Mouse (Mus musculus) ovary, adult 2 months (tissue): Measurements from ENCODE around the gene Scn9a. TPM values are rescaled to one million over a fixed set of nuclear protein-coding genes. Genes with fewer than 3 reads are reported as not detected.

ENCODE experiments used
- polyA plus RNA-seq: library from polyadenylated mRNA; depleted of rRNA; stranded (reverse); fragments of >200 nt; gene quantifications from 2 replicates; pipeline ENCODE4 v1.2.3, GENCODE M21; 2012; rRNA removed

Scn9a gene
- polyA plus RNA-seq: 0.02 TPM in 1 of 2 replicates, not detected in the other

GRCm38 (mm10) chr2:66634580-66635359 lies at the start of gene Scn9a:
TSS of gene Scn9a (minus strand) at chr2:66634962.

GRCm38 (mm10) chr2:66440711-66441110 lies 194.1 kb downstream of the Scn9a start, which contains the start of gene Scn1a:
TSS of gene Scn1a (minus strand) at chr2:66440840.

Other genes with a start within 250 kb of the Scn9a start
- gene Scn1a, start 194.1 kb downstream of the Scn9a start, polyA plus RNA-seq: 0.05 TPM in 1 of 2 replicates, not detected in the other
- gene Scn7a, start 150.0 kb upstream of the Scn9a start, polyA plus RNA-seq: 1.1 and 1.2 TPM in 2 replicates